Mouse (Mus musculus) limb, embryonic 15.5 days (tissue): ENCODE data around the gene Glyctk. TPM values are rescaled to one million over a fixed set of nuclear protein-coding genes. Genes with fewer than 3 reads are reported as not detected.
A peak's percentile ranks its signal among the peaks of the same experiment; 100 is the strongest.
"Not testable (repeated sequence)": the region's sequence is repeated elsewhere in the genome, so short reads cannot be mapped to it uniquely, and the experiment has no call there.

Source experiments
- ATAC-seq: fragments of 200-750 bp; cut with Nextera tagmentation; 2 replicates; pipeline ENCODE4 v1.8.0; 2017; ENCODE audit warnings: low read depth, moderate TSS enrichment; ENCODE audit not compliant: insufficient number of reproducible peaks, low FRiP score, low TSS enrichment
- H3K27ac ChIP-seq: fragments of 300-500 bp; sonication (generic); 2 replicates; pipeline ENCODE4 v1.5.1; 2015; ENCODE audit warnings: moderate library complexity, mild to moderate bottlenecking, inconsistent platforms
- H3K27me3 ChIP-seq: fragments of 300-500 bp; sonication (generic); 2 replicates; pipeline ENCODE4 v1.6.1; 2015; ENCODE audit warnings: inconsistent platforms
- H3K36me3 ChIP-seq: fragments of 300-500 bp; sonication (generic); 2 replicates; pipeline ENCODE4 v1.6.1; 2015; ENCODE audit warnings: inconsistent platforms
- H3K4me1 ChIP-seq: fragments of 300-500 bp; sonication (generic); 2 replicates; pipeline ENCODE4 v1.6.1; 2015; ENCODE audit warnings: inconsistent platforms
- H3K4me2 ChIP-seq: fragments of 300-500 bp; sonication (generic); 2 replicates; pipeline ENCODE4 v1.6.1; 2015; ENCODE audit warnings: mild to moderate bottlenecking, inconsistent platforms
- H3K4me3 ChIP-seq: fragments of 300-500 bp; sonication (generic); 2 replicates; pipeline ENCODE4 v1.5.1; 2015; ENCODE audit warnings: mild to moderate bottlenecking, inconsistent platforms
- H3K9ac ChIP-seq: fragments of 300-500 bp; sonication (generic); 2 replicates; pipeline ENCODE4 v1.6.1; 2015; ENCODE audit warnings: inconsistent platforms
- H3K9me3 ChIP-seq: fragments of 300-500 bp; sonication (generic); 2 replicates; pipeline ENCODE4 v1.6.1; 2016; ENCODE audit warnings: inconsistent platforms
- WGBS: fragments of 180-500 bp; shearing (Covaris S2); methylation state at CpG from one replicate; pipeline ENCODE4 v1.1.7; 2015; 5-methylcytosine and 5-hydroxymethylcytosine counted together
- polyA plus RNA-seq: library from polyadenylated mRNA; unstranded; fragments of >200 nt; fragmentation: Nextera tagmentation; extraction: Ambion mirVana; gene quantifications from 2 replicates; pipeline ENCODE4 v1.2.1, GENCODE M21; 2015

Gene Glyctk
- polyA plus RNA-seq, 1 experiment from 2014 or later: 2.5 TPM

GRCm38 (mm10) chr9:106173363-106173762 is 15.4 kb upstream of the Glyctk start:
- Histone ChIP-seq H3K36me3 (peaks cover 19% of the 10 kb centered on the region), H3K9me3 (no peaks in the 10 kb centered on the region), H3K4me3 (peak overlapping the region; percentile 92), H3K27me3 (no peaks in the 10 kb centered on the region), H3K27ac (no peak overlapping the region), H3K9ac (no peak overlapping the region), H3K4me1 (peaks cover 39% of the 10 kb centered on the region), H3K4me2 (peak overlapping the region; percentile 59)
- 52% methylated on average over 2 of the region's 2 CpGs for WGBS
- no peak for ATAC-seq

GRCm38 (mm10) chr9:106172527-106172926 is 14.6 kb upstream of the Glyctk start:
- H3K27ac ChIP-seq: no peak overlapping the region
- peak overlapping the region; percentile 82; the same call in 1 of the 2 replicates for H3K9ac ChIP-seq
- 10% methylated on average over 3 of the region's 3 CpGs for WGBS

GRCm38 (mm10) chr9:106171346-106172158 is 13.6 kb upstream of the Glyctk start:
- H3K4me3 ChIP-seq: peak overlapping the region; percentile 92
- peaks cover 39% of the 10 kb centered on the region for H3K4me1 ChIP-seq
- peak; percentile 22; the same call in 1 of the 2 replicates for ATAC-seq
- H3K36me3 ChIP-seq: peaks cover 3% of the 10 kb centered on the region; the same call in 1 of the 2 replicates
- WGBS: under 1% methylated on average over 30 of the region's 30 CpGs
- H3K27ac ChIP-seq: peak overlapping the region; percentile 98
- H3K4me2 ChIP-seq: peak overlapping the region; percentile 59
- H3K9me3 ChIP-seq: no peaks in the 10 kb centered on the region
- no peaks in the 10 kb centered on the region for H3K27me3 ChIP-seq
- H3K9ac ChIP-seq: peak overlapping the region; percentile 82

More at GRCm38 (mm10) chr9:106172527-106172926, 14.6 kb upstream of the Glyctk start:
- Histone ChIP-seq H3K4me3 (peak overlapping the region; percentile 92), H3K4me2 (peak overlapping the region; percentile 59), H3K27me3 (no peaks in the 10 kb centered on the region), H3K4me1 (peaks cover 39% of the 10 kb centered on the region), H3K36me3 (peaks cover 11% of the 10 kb centered on the region), H3K9me3 (no peaks in the 10 kb centered on the region)
- no peak for ATAC-seq

- ATAC-seq: peak; percentile 91
- under 1% methylated on average over 80 of the region's 81 CpGs for WGBS
- H3K27me3 ChIP-seq: no peaks in the 10 kb centered on the region
Measured at GRCm38 (mm10) chr9:106170556-106171345, 12.8 kb upstream of the Glyctk start, which contains the start of gene Wdr82. Gene Wdr82, plus strand, starts transcription at chr9:106170928.

GRCm38 (mm10) chr9:106169917-106170316 is 12.0 kb upstream of the Glyctk start:
- H3K4me3 ChIP-seq: peak overlapping the region; percentile 92
- 25% methylated on average over 6 of the region's 6 CpGs for WGBS
- no peak overlapping the region for H3K9ac ChIP-seq
- H3K27me3 ChIP-seq: no peaks in the 10 kb centered on the region
- ATAC-seq: no peak
- peaks cover 26% of the 10 kb centered on the region for H3K4me1 ChIP-seq
- peak overlapping the region; percentile 79 for H3K4me2 ChIP-seq
- peak overlapping the region; percentile 98; the same call in 1 of the 2 replicates for H3K27ac ChIP-seq
- no peaks in the 10 kb centered on the region for H3K9me3 ChIP-seq
- H3K36me3 ChIP-seq: no peaks in the 10 kb centered on the region

More at GRCm38 (mm10) chr9:106170556-106171345, 12.8 kb upstream of the Glyctk start, which contains the start of gene Wdr82:
- Histone ChIP-seq H3K4me3 (peak within 1 kb of the TSS; percentile 92), H3K4me1 (peaks cover 33% of the 10 kb centered on the region), H3K36me3 (no peaks in the 10 kb centered on the region), H3K9ac (peak within 1 kb of the TSS; percentile 82), H3K4me2 (peak within 1 kb of the TSS; percentile 79), H3K9me3 (no peaks in the 10 kb centered on the region), H3K27ac (peak within 1 kb of the TSS; percentile 98)

GRCm38 (mm10) chr9:106169006-106169405 is 11.1 kb upstream of the Glyctk start:
- H3K4me3 ChIP-seq, H3K9ac ChIP-seq, ATAC-seq, H3K36me3 ChIP-seq, H3K27ac ChIP-seq, H3K27me3 ChIP-seq, H3K4me2 ChIP-seq, H3K9me3 ChIP-seq: not testable (repeated sequence)
- H3K4me1 ChIP-seq: peaks cover 19% of the 10 kb centered on the region
- 83% methylated on average over 1 of the region's 1 CpGs for WGBS

GRCm38 (mm10) chr9:106167703-106168102 is 9.8 kb upstream of the Glyctk start:
- Histone ChIP-seq H3K4me2 (no peak overlapping the region), H3K4me3 (no peak overlapping the region), H3K27me3 (0 out of 2 replicates have a peak, but pooled peaks cover 3% of the 10 kb centered on the region), H3K27ac (no peak overlapping the region), H3K4me1 (peaks cover 8% of the 10 kb centered on the region; the same call in 1 of the 2 replicates), H3K9ac (no peak overlapping the region), H3K9me3 (no peaks in the 10 kb centered on the region), H3K36me3 (no peaks in the 10 kb centered on the region)
- no peak for ATAC-seq
- 27% methylated on average over 1 of the region's 1 CpGs for WGBS

GRCm38 (mm10) chr9:106167241-106167640 is 9.3 kb upstream of the Glyctk start:
- Histone ChIP-seq H3K36me3 (no peaks in the 10 kb centered on the region), H3K9me3 (no peaks in the 10 kb centered on the region), H3K27me3 (0 out of 2 replicates have a peak, but pooled peaks cover 3% of the 10 kb centered on the region), H3K9ac (no peak overlapping the region), H3K27ac (no peak overlapping the region), H3K4me2 (no peak overlapping the region), H3K4me1 (peaks cover 8% of the 10 kb centered on the region; the same call in 1 of the 2 replicates), H3K4me3 (no peak overlapping the region)
- 71% methylated on average over 3 of the region's 3 CpGs for whole genome bisulfite sequencing
- no peak for ATAC-seq

- ATAC-seq: no peak
- Histone ChIP-seq H3K4me1 (peaks cover 8% of the 10 kb centered on the region; the same call in 1 of the 2 replicates), H3K4me2 (no peak overlapping the region), H3K9ac (no peak overlapping the region), H3K36me3 (no peaks in the 10 kb centered on the region), H3K27me3 (0 out of 2 replicates have a peak, but pooled peaks cover 3% of the 10 kb centered on the region), H3K4me3 (no peak overlapping the region), H3K9me3 (no peaks in the 10 kb centered on the region), H3K27ac (no peak overlapping the region)
- WGBS: 85% methylated on average over 2 of the region's 2 CpGs
Measured at GRCm38 (mm10) chr9:106166709-106167108, 8.8 kb upstream of the Glyctk start.

GRCm38 (mm10) chr9:106160426-106160825 is 2.5 kb upstream of the Glyctk start:
- 29% methylated on average over 5 of the region's 5 CpGs for WGBS
- Histone ChIP-seq H3K4me3 (peak overlapping the region; percentile 62), H3K4me2 (peak overlapping the region; percentile 56), H3K36me3 (peaks cover 4% of the 10 kb centered on the region), H3K9me3 (no peaks in the 10 kb centered on the region), H3K9ac (peak overlapping the region; percentile 65; the same call in 1 of the 2 replicates), H3K4me1 (peaks cover 6% of the 10 kb centered on the region), H3K27ac (peak overlapping the region; percentile 94), H3K27me3 (0 out of 2 replicates have a peak, but pooled peaks cover 3% of the 10 kb centered on the region)
- no peak for ATAC-seq

GRCm38 (mm10) chr9:106159784-106160301 is 1.9 kb upstream of the Glyctk start:
- H3K9me3 ChIP-seq: no peaks in the 10 kb centered on the region
- ATAC-seq: peak; percentile 61
- peak overlapping the region; percentile 65 for H3K9ac ChIP-seq
- H3K4me3 ChIP-seq: peak overlapping the region; percentile 62
- H3K27me3 ChIP-seq: 0 out of 2 replicates have a peak, but pooled peaks cover 3% of the 10 kb centered on the region
- H3K4me2 ChIP-seq: peak overlapping the region; percentile 56
- peaks cover 6% of the 10 kb centered on the region for H3K4me1 ChIP-seq
- 2% methylated on average over 24 of the region's 24 CpGs for WGBS
- peak overlapping the region; percentile 94 for H3K27ac ChIP-seq
- peaks cover 4% of the 10 kb centered on the region for H3K36me3 ChIP-seq
